In genomic region chr3:127707089-127707485, GRCm38 (mm10) we compare ENCODE assay signal across 19 mouse cellular contexts.
A peak's percentile ranks its signal among the peaks of the same experiment; 100 is the strongest.
DNase-seq lines count a peak whose midpoint lies in the region; ATAC-seq lines count a peak whose summit lies in the region.
"Had no signal": no experiment of that assay in that cellular context is flagged by ENCODE, and none has a peak within 500 bp of the region (broad histone marks: within the 10 kb centered on the region; RNA-seq: fewer than 3 reads in every experiment).

No protein-coding gene starts in this region.

- no peaks in the 10 kb centered on the region for H3K9me3 ChIP-seq in hindbrain, embryonic 11.5 days (ENCODE audit: control insufficient read depth, low read length)
- no peaks in the 10 kb centered on the region for H3K9me3 ChIP-seq in hindbrain, embryonic 14.5 days (ENCODE audit: control insufficient read depth, low read length)
- no peaks in the 10 kb centered on the region; the same call in 1 of the 2 replicates for H3K9me3 ChIP-seq in forebrain, embryonic 12.5 days
- no peaks in the 10 kb centered on the region for H3K9me3 ChIP-seq in hindbrain, embryonic 13.5 days
- no peaks in the 10 kb centered on the region for H3K9me3 ChIP-seq in neural tube, embryonic 12.5 days
- H3K9me3 ChIP-seq: embryonic facial prominence, embryonic 13.5 days had no signal

- H3K36me3 ChIP-seq in hindbrain, embryonic 11.5 days (ENCODE audit: control insufficient read depth, insufficient read depth, low read length): no peaks in the 10 kb centered on the region
- H3K36me3 ChIP-seq in hindbrain, embryonic 14.5 days (replicated peaks; ENCODE audit: control insufficient read depth, insufficient read depth): no peaks in the 10 kb centered on the region
- no peaks in the 10 kb centered on the region for H3K36me3 ChIP-seq in forebrain, embryonic 12.5 days (replicated peaks)
- no peaks in the 10 kb centered on the region for H3K36me3 ChIP-seq in hindbrain, embryonic 13.5 days
- no peaks in the 10 kb centered on the region for H3K36me3 ChIP-seq in neural tube, embryonic 12.5 days
- H3K36me3 ChIP-seq: embryonic facial prominence, embryonic 13.5 days had no signal

- no peak overlapping the region for H3K9ac ChIP-seq in hindbrain, embryonic 11.5 days (ENCODE audit: low read depth, low read length)
- no peak overlapping the region for H3K9ac ChIP-seq in hindbrain, embryonic 14.5 days
- no peak overlapping the region for H3K9ac ChIP-seq in forebrain, embryonic 12.5 days
- H3K9ac ChIP-seq in hindbrain, embryonic 13.5 days: no peak overlapping the region
- H3K9ac ChIP-seq in neural tube, embryonic 12.5 days: no peak overlapping the region
- H3K9ac ChIP-seq: embryonic facial prominence, embryonic 13.5 days; liver, postnatal 0 days had no signal

- H3K27me3 ChIP-seq in hindbrain, embryonic 11.5 days (ENCODE audit: control insufficient read depth, insufficient read depth, low read length): no peaks in the 10 kb centered on the region
- no peaks in the 10 kb centered on the region for H3K27me3 ChIP-seq in hindbrain, embryonic 14.5 days (ENCODE audit: control insufficient read depth, insufficient read depth, low read length)
- H3K27me3 ChIP-seq in forebrain, embryonic 12.5 days: peaks cover 69% of the 10 kb centered on the region
- H3K27me3 ChIP-seq in hindbrain, embryonic 13.5 days: 0 out of 2 replicates have a peak, but pooled peaks cover 10% of the 10 kb centered on the region
- H3K27me3 ChIP-seq in neural tube, embryonic 12.5 days (replicated peaks): 0 out of 2 replicates have a peak, but pooled peaks cover 8% of the 10 kb centered on the region
- H3K27me3 ChIP-seq: embryonic facial prominence, embryonic 13.5 days had no signal

- ATAC-seq in hindbrain, embryonic 11.5 days (ENCODE audit: low FRiP score): peak; percentile 41; the same call in 1 of the 2 replicates
- ATAC-seq in hindbrain, embryonic 14.5 days (ENCODE audit: low FRiP score): no peak
- ATAC-seq in forebrain, embryonic 12.5 days (ENCODE audit: low FRiP score): peak; percentile 54; the same call in 1 of the 2 replicates
- ATAC-seq in hindbrain, embryonic 13.5 days (ENCODE audit: low FRiP score): no peak
- 0 out of 2 replicates have a peak, but pooled peaks have one; percentile 3 for ATAC-seq in neural tube, embryonic 12.5 days (ENCODE audit: low FRiP score, low read depth)
- ATAC-seq: liver, postnatal 0 days had no signal

- H3K27ac ChIP-seq in hindbrain, embryonic 11.5 days (ENCODE audit: low read depth, low read length): peak overlapping the region; percentile 74; the same call in 1 of the 2 replicates
- H3K27ac ChIP-seq in hindbrain, embryonic 14.5 days: no peak overlapping the region
- peak overlapping the region; percentile 92 for H3K27ac ChIP-seq in forebrain, embryonic 12.5 days
- peak overlapping the region; percentile 69; the same call in 1 of the 2 replicates for H3K27ac ChIP-seq in hindbrain, embryonic 13.5 days
- H3K27ac ChIP-seq in neural tube, embryonic 12.5 days: no peak overlapping the region
- H3K27ac ChIP-seq: embryonic facial prominence, embryonic 13.5 days; gastrocnemius, adult 2 months; heart, adult 2 months had no signal

- no peak overlapping the region for H3K4me2 ChIP-seq in hindbrain, embryonic 11.5 days (replicated peaks; ENCODE audit: low read depth, low read length)
- no peak overlapping the region for H3K4me2 ChIP-seq in hindbrain, embryonic 14.5 days (replicated peaks)
- H3K4me2 ChIP-seq in forebrain, embryonic 12.5 days: no peak overlapping the region
- H3K4me2 ChIP-seq in hindbrain, embryonic 13.5 days: no peak overlapping the region
- H3K4me2 ChIP-seq in neural tube, embryonic 12.5 days (replicated peaks): no peak overlapping the region

- no peak overlapping the region for H3K4me3 ChIP-seq in hindbrain, embryonic 11.5 days (ENCODE audit: low read depth, low read length)
- H3K4me3 ChIP-seq in hindbrain, embryonic 14.5 days (replicated peaks; ENCODE audit: low read length): no peak overlapping the region
- no peak overlapping the region for H3K4me3 ChIP-seq in forebrain, embryonic 12.5 days (replicated peaks)
- H3K4me3 ChIP-seq in hindbrain, embryonic 13.5 days: no peak overlapping the region
- no peak overlapping the region for H3K4me3 ChIP-seq in neural tube, embryonic 12.5 days
- H3K4me3 ChIP-seq: embryonic facial prominence, embryonic 13.5 days; gastrocnemius, adult 2 months; heart, adult 2 months had no signal

- peak; percentile 35 for DNase-seq in hindbrain, embryonic 11.5 days (ENCODE audit: low spot score)
- no peak for DNase-seq in hindbrain, embryonic 14.5 days (ENCODE audit: low spot score)
- DNase-seq in frontal cortex, postnatal 14 days (ENCODE audit: low spot score in 2 of 2): no peak
- DNase-seq in heart, adult 9 months (ENCODE audit: low spot score in 2 of 2): no peak
- DNase-seq: adrenal gland, postnatal 14 days; B cell, adult 2 months; cerebellum, adult 2 months; gastrocnemius, adult 2 months; heart, adult 2 months; kidney, adult 18-20 months; kidney, postnatal 14 days; liver, postnatal 0 days; lung, postnatal 14 days; right cerebral cortex, adult 18-20 months; thymus, adult 18-20 months had no signal

- WGBS in hindbrain, embryonic 11.5 days: 57% methylated on average over 5 of the region's 5 CpGs
- WGBS in hindbrain, embryonic 14.5 days: 24% methylated on average over 5 of the region's 5 CpGs
- WGBS in forebrain, embryonic 12.5 days: 28% methylated on average over 5 of the region's 5 CpGs
- WGBS in hindbrain, embryonic 13.5 days: 31% methylated on average over 5 of the region's 5 CpGs
- WGBS in neural tube, embryonic 12.5 days: 40% methylated on average over 5 of the region's 5 CpGs

- peaks cover 6% of the 10 kb centered on the region; the same call in 1 of the 2 replicates for H3K4me1 ChIP-seq in hindbrain, embryonic 11.5 days (replicated peaks; ENCODE audit: control insufficient read depth, insufficient read depth, low read length)
- peaks cover 5% of the 10 kb centered on the region; the same call in 1 of the 2 replicates for H3K4me1 ChIP-seq in hindbrain, embryonic 14.5 days (replicated peaks; ENCODE audit: control insufficient read depth, insufficient read depth, low read length)
- peaks cover 26% of the 10 kb centered on the region for H3K4me1 ChIP-seq in forebrain, embryonic 12.5 days
- peaks cover 24% of the 10 kb centered on the region for H3K4me1 ChIP-seq in hindbrain, embryonic 13.5 days (replicated peaks)
- H3K4me1 ChIP-seq in neural tube, embryonic 12.5 days: peaks cover 18% of the 10 kb centered on the region; the same call in 1 of the 2 replicates

Comparison
In these comparisons a context has a peak if more than half of its experiments do, and no peak if none do; other contexts are left out.
1. ATAC-seq: peak in hindbrain, embryonic 11.5 days (single experiment), forebrain, embryonic 12.5 days (single experiment) and neural tube, embryonic 12.5 days (single experiment); none in hindbrain, embryonic 14.5 days (single experiment) and hindbrain, embryonic 13.5 days (single experiment).
2. H3K27ac ChIP-seq: peak in hindbrain, embryonic 11.5 days (single experiment), forebrain, embryonic 12.5 days (single experiment) and hindbrain, embryonic 13.5 days (single experiment); none in hindbrain, embryonic 14.5 days (single experiment) and neural tube, embryonic 12.5 days (single experiment).